Mouse (Mus musculus) mouse trophoblast stem cell (cell line): ENCODE data around the gene Pth2.
"Not testable (repeated sequence)": the region's sequence is repeated elsewhere in the genome, so short reads cannot be mapped to it uniquely, and the experiment has no call there.

Experiments
- in situ Hi-C, 2 experiments: fragments of 300-500 bp; cut with MseI, MboI; formaldehyde crosslinking; loops; 2 replicates in 1 of 2; 3 replicates in 1 of 2; pipeline ENCODE4 v1.15.1; 2025

The Pth2 gene

DNA sequence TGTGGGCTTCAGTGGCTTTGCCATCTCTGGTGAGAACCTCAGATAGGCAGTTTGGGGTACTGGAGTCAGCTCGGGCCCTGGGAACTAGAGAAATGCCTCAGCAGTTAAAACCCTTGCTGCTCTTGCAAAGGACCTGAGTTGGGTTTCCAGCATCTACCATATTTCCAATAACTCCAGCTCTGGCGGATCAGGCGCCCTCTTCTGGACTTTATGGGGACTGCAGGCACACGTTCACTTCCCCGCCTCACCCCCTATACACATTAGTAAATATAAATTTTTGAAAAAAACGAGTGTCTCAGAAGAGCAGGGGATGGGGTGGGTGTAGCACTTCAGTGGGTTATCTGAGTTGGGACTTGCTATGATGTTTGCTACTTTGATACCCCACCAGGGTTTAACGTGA, 7.8 kb upstream of the Pth2 start:
- in situ Hi-C loops = no loop called here

DNA sequence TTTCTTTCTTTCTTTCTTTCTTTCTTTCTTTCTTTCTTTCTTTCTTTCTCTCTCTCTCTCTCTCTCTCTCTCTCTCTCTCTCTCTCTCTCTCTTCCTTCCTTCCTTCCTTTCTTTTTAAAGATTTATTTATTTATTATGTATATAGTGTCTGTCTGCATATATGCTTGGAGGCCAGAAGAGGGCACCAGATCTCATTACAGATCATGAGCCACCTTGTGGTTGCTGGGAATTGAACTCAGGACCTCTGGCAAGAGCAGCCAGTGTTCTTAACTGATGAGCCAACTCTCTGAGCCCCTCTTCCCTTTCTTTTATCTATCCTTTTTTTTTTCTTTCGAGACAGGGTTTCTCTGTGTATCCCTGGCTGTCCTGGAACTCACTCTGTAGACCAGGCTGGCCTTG, 7.0 kb upstream of the Pth2 start:
- in situ Hi-C loops = not testable (repeated sequence)

DNA sequence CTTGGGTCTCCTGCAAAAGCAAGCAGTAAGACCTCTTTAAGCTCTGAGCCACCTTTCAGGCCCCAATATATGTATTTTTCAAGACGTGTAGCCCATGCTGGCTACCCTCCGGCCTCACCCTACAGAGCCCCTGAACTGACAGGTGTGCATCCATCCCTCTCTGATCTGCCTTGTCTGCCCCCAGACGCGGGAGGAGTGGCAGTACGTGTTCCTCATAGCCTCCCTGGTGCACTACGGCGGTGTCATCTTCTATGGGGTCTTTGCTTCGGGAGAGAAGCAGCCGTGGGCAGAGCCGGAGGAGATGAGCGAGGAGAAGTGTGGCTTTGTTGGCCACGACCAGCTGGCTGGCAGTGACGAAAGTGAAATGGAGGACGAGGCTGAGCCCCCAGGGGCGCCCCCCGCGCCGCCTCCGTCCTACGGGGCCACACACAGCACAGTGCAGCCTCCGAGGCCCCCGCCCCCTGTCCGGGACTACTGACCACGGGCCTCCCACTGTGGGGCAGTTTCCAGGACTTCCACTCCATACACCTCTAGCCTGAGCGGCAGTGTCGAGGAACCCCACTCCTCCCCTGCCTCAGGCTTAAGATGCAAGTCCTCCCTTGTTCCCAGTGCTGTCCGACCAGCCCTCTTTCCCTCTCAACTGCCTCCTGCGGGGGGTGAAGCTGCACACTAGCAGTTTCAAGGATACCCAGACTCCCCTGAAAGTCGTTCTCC, 6.1 kb upstream of the Pth2 start:
- in situ Hi-C loops = no loop called here

DNA sequence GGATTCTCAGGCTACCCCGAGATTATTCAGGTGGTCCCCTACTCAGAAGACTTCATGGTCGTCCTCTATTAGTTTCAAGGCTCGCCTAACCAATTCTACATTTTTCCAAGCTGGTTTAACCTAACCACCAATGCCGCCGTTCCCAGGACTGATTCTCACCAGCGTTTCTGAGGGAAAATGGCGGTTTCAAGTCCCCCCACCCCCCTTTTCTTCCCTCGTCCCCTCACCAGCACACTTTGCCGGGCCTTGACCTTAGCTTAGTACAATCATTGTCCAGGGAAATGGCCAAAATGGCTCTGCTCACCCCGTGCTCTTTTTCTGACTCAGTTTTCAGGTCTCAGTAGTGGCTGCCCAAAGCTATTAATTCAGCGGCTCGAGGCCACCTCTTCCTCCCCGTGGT, 5.4 kb upstream of the Pth2 start:
- in situ Hi-C loops = no loop called here

DNA sequence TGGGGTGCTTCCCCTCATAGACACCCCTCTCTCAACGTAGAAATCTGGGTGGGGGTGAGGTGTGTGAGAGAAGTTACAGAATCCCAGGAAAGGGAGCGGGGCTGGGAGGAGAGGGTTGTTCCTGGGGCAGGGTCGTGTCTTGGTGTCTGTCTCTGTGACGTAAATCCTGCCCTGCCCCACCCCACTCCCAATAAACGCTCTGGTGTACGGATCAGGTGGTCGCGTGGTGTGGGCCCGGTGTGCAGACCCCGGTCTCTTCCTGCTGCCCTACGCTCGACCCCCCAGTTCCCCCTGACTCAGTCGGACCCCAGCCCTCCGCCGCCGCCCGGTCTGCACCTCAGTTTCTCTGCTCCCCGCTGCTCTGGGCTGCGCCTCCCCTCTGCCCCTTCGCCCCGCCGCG, 4.9 kb upstream of the Pth2 start:
- in situ Hi-C loops = no loop called here

DNA sequence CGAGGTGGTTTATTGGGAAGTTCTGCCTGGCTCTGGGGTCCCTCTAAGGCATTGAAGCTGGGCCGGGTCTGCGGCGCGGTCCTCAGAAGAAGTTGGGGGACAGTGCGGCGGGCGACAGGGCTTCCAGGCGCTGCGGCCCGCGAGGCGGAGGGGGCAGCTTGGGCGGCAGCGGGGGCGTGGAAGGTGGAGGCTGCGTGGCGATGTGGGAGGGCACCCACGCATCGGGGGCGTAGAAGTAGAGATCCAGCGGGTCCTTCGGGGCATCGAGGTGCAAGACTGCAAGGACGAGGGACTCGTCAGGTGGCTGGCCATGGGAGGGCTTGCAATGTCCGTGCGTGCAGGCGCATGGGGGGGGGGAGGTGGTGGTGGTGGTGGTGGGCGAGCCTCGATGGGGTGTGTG, 4.4 kb upstream of the Pth2 start:
- in situ Hi-C loops = no loop called here

DNA sequence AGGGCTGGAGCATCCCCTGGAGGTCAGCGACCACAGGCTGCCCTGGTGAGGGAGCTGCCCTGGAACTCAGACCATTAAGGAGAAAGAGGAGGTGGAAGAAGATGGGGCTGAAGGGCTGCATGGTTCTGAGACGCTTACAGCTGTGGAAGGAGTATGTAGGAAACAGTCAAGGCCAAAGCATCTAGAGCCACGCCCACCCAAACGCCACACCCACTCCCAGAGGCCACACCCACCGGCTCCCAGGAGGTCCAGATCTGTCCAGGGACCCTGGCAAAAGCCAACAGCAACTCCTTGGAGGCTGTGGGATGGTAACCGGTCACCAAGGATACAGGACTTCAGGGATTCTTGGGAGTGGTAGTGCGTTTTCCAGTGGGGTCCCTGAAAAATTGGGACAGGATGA, 2.2 kb upstream of the Pth2 start:
- in situ Hi-C loops = no loop called here

DNA sequence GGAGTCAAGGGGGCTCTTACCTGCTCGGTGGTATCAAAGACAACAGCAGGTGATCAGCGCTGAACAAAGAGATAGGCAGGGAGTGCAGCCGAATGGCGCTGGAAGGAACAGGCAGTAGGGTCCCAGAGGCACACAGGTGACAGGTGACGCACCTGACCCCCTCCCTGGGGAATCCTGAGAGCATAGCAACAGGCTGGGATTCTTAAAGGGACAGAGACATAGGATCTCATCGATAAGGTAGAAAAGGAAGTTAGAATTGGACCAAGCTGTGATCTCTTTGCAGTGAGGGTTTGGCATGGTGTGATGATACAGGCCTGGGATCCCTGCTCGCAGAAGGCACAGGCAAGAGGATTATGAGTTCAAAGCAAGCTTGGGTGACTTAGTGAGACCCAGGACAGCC, 1.3 kb upstream of the Pth2 start, which contains the start of gene Gfy:
Gfy (minus strand) TSS at position 101 of the 400 bp plus-strand sequence.
- in situ Hi-C loops = no loop called here

DNA sequence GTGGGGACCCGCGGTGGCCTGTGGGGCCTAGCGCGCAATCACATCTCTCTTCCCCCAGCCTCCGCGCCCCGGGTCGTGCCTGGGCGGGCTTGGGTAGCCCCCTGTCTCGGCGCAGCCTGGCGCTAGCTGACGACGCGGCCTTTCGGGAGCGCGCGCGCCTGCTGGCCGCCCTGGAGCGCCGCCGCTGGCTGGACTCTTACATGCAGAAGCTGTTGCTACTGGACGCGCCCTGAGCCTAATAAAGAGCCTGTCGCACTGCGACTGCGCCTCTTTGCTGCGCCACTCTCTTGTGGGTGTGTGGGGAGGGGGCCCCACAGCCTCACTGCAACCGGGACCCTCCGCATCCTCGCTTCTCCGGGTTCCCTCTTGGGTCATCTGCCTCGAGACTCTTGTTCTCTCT, 745 bp downstream of the Pth2 start:
- in situ Hi-C loops = no loop called here

DNA sequence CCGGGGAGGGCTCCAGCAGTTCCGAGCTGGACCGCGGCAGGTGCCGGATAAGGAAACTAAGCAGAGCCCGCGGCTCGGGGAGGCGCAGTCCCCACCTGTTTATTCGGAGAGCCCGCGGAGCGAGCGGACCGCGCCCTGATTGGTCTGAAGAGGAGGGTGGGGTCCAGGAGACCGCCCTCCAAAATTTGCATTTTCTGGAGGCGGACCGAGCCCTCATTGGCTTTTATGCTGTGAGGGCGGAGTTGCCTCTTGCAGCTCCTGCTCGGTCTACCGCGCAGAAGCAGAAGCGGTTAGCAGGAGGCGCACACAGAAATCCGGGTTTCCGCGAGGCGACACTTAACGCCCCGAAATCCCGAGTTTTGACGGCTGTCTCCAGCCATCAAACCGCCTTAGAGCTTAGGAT, 1.4 kb downstream of the Pth2 start:
- in situ Hi-C loops = no loop called here

DNA sequence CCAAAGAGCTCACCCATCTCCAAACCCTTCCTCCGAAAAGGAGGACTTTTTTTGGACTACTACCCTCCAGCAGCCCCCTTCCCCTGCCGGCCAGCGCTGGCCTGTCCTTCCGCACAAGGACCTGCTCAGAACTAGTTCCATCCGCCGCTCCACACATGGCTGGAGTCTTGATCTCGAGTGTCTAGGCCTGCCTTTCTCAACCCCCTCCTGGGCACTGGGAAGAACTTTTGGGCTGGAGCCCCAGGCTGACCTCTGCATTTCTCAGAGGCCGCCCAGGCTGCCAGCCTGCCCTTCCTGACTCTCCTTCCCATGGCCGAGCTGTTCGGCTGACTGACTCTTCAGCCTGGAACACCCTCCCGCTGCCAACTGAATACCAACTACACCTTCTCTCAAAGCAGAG, 1.8 kb downstream of the Pth2 start:
- in situ Hi-C loops = no loop called here

DNA sequence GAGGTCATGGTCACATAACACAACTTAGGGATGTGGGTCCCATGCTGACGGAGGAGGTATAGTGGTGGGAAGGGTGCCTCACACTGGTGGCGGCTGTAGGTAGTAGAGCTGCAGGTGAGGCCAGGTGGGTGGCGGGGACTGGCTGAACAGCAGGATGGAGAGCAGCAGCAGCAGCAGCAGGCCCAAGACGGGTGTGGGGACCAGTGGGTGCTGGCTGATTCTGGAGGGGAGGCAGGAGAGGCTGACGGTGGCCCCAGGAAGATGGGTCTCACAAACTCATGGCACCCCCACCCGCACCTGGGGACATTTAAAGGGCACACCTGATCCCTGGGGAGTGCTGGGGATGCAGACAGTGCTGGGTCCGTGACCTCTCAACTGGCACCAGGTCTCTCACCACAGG, 2.9 kb downstream of the Pth2 start:
- in situ Hi-C loops = no loop called here

DNA sequence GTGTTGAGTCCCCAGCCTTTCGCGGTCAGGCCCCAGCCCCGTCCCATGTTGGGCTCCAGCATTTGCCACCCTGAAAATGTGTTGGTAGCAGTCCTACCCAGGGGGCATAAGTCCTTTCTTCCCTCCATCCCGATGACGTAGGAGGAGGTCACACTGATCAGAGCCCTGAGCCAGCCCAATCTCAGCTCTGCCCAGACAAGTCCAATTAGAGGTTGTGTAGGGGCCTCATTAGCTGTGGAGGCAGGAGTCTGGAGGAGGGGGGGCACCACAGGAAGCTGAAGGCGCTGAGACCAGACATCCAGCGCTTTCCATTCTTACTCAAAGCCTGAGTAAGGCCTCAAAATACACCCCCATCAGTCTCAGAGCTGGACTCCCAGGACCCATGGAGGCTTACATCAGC, 5.1 kb downstream of the Pth2 start:
- in situ Hi-C loops = no loop called here

DNA sequence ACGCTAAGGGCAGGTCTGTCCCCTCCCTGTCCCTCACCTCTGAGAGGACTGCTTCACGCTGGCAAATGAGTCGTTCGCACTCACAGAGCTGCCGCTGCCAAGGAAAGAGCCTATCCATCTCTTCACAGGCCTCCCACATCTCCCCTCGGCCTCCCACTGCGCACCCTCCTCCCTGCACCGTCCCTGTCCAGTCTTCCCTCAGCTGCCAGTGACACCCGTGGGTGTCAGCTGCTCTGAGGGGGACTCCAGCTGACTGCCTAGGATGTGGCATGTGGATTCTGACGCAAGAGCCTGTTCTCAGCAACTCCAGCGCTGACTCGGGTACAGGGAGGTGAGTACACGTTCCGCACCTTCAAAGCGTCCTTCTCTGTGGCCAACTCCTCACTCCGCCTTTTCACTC, 8.8 kb downstream of the Pth2 start:
- in situ Hi-C loops = no loop called here

DNA sequence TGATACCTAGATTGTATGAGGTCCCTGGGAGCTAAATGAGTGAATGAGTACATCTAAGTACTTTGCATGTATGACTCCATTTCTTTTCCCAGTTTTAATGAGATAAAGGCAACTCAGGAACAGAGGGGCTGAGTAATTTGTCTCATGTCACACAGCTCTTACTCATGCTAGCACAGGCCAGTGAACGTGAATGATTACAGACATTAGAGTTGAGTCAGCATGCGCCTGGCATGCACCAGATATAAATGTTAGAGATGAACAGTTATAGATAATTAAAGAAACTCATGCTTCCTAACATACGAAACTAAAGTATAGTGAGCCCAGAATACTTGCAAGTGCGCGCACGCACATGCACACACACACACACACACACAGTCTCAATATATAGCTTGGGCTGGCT, 9.4 kb downstream of the Pth2 start:
- in situ Hi-C loops = no loop called here

DNA sequence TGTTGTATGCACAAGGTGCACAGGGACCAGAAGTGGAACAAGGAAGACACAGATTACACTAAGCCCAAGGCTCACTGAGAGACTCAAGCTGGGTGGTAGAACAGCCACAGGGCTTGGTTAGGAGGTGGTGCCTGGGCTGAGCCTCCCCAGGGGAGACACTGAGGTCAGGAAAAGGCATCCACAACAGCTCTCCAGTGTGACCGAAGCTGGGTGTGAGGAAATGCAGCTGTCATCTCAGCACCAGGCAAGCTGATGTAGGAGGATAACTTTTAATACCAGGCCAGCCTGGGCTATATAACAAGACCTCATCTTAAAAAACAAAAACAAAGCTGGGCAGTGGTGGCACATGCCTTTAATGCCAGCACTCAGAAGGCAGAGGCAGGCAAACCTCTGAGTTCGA, 10.4 kb downstream of the Pth2 start:
- in situ Hi-C loops = no loop called here

DNA sequence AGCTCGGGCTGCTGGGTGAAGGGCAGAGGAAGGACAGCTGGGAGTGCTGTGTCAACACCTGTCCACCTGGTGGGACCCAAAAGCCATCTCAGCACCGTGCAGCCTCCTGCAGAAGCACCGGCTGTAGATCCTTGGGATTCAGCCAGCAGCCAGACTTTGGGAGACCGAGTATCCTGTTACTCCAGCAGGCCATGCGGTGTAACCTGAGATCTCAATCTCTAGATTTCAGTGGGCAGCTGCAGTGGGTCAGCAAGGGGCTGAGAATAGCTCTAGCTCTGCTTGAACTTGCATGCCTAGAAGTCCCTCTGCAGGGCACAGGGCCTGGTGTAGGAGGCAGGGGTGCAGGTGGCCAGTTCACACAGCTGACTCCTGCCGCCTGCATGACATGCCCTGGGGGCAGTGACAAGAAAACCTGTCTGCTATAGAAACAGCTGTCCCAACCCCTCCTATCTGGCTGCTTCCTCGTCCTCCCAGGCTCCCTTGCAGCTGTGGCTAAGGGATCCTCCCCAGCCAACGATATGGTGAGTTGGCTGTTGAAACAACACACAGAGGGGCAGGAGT, 11.1 kb downstream of the Pth2 start:
- in situ Hi-C loops = no loop called here

DNA sequence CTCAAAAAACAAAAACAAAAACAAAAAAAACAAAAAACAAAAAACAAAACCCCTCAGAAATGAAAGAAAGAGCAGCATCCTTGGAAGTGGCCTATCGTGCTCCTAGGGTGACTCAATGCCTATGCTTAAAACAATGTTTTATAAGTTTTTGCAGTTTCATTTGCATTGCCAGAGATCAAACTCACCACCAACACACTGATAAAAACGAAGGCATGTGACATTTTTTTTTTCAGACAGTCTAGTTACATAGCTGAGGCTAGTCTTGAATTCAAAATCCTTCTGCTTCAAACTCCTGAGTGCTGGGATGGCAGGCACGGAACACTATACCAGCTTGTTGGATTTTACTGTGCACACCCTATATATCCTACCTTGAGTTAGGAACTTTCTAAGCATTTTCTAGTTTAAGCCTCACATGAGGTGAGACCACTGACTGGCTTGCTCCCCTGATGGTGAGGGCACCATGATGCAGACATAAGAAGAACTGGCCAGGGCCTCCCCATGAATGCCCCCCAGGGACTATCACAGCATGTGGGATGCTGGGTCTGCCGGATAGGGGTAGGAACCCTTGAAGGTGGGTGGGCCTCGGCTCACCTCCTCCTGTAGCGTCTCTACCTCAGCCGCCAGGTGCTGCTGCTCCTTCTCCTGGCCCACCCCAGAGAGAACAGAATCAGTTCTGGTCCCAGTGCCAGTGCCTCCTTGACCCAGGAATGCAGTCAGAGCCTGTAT, 12.0 kb downstream of the Pth2 start:
- in situ Hi-C loops = no loop called here

DNA sequence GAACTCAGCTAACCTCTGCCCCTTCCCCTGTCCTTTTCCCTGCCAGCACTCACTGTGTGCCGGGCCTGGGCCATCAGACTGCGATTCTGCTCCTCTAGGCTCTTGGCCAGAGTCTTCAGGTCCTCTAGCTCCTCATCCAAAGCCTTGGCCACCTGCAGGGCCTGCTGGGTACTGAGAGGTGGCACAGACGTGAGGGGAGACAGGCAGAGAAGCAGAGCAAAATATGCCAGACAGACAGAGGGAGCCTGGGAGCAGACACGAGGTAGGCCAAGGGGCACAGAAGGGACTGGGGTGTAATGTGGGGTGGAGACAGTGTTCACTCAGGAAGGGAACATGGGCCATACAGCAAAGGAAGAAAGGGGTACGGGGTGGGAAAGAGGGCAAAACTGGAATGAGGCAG, 12.6 kb downstream of the Pth2 start:
- in situ Hi-C loops = no loop called here

DNA sequence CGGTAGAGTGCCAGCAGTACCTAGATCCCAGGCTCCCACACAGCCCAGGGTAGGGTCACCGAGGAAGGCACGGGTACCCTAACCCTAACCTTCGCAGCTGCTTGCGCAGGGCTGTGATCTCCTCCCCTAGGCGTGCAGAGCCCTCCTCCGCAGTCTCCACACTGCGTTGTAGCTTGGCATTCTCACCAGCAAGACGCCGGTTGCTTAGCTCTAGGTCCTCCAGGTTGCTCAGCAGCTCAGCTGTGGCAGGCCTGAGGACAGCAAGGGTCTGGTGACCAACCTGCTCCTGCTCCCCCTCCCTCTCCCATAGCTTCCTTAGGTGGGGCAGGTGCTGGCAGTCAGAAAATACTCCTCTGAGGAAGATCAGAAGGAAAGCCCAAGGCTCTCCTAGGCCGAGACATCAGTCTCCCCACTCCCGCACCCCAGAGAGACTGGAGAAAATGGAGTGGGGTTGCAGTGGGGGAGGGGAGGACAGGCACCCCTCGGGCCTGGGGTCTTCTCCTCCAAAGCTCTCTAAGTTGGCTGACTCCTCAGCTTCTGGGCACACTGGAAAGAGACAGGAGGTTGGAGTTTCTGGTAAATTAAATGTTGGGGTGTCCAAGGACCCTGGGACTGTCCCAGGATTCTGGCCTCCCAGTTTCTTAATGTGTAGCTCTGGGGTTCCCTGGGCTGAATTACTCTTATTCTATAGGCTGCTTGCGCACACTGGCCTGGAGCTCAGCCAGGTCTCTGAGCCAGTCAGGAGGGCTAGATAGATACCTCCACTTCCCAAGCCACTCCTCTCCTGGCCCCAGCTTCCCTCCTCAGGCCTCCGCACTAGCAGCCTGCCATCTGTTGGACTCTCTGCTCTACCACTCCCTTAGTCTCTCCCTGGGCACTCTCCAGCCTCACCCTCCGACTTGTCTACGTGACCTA, 13.3 kb downstream of the Pth2 start:
- in situ Hi-C loops = no loop called here

DNA sequence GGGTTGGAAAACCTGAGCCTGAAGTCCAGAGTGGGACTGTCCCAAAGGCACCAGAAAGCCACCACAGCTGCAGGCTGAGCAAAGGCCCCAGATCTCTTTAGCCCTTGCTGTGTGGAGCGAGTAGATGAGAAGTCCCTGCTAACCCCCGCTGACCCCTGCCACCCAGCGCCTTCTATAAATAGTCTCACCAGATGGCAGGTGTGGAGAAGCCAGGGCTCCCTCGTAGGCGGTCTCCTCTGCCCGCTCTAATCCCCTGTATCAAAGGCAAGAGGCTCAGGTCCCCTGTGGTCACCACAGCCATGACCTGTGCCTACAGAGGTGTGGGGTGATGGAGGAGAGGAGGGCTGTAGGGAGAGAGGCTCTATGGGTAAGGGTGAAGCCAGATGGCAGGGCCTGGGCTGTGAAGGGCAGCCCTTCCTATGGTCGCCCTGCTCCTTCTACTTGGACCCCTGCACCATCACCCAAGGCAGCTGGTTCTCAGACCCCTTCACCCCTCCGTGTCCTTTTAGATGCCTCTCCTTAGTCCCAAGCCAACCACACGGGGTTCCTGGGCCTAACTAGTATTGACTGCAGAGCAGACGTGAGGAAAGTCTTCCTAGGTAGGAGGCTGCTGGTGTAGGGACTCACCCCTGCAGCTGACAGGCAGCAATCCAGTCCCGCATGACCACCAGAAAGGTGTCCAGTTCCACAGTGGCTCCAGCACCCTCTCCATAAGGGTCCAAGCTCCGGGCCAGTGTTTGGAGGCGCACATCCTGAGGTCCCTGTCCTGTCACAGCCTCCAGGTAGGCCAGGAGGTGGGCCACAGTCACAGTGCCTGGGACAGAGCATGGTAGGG, 14.8 kb downstream of the Pth2 start:
- in situ Hi-C loops = no loop called here
